Mouse (Mus musculus) heart, adult 2 months (tissue): ENCODE data around the gene Tshr. TPM values are rescaled to one million over a fixed set of nuclear protein-coding genes. Genes with fewer than 3 reads are reported as not detected.
A peak's percentile ranks its signal among the peaks of the same experiment; 100 is the strongest.
"Not testable (repeated sequence)": the region's sequence is repeated elsewhere in the genome, so short reads cannot be mapped to it uniquely, and the experiment has no call there.

Source experiments
- DNase-seq, 2 experiments: peaks; one replicate each; pipeline ENCODE4 v3.0.0; 2021
- H3K27ac ChIP-seq: fragments of 200-600 bp; 2 replicates; pipeline ENCODE4 v1.8.1; 2022
- H3K27me3 ChIP-seq: fragments of 200-500 bp; 2 replicates; pipeline ENCODE4 v1.6.1; 2012; ENCODE audit warnings: mild to moderate bottlenecking, low read length, inconsistent platforms, mixed read lengths; ENCODE audit not compliant: control insufficient read depth, insufficient read depth
- H3K36me3 ChIP-seq: fragments of 200-500 bp; 2 replicates; pipeline ENCODE4 v1.6.1; 2012; ENCODE audit warnings: low read length, inconsistent platforms; ENCODE audit not compliant: control insufficient read depth, insufficient read depth
- H3K4me1 ChIP-seq: fragments of 200-500 bp; 2 replicates; pipeline ENCODE4 v1.6.1; 2011; ENCODE audit warnings: low read length; ENCODE audit not compliant: control insufficient read depth, insufficient read depth
- H3K4me3 ChIP-seq: fragments of 200-600 bp; 2 replicates; pipeline ENCODE4 v1.8.1; 2022
- H3K79me2 ChIP-seq: fragments of 200-500 bp; replicated peaks from 2 replicates; pipeline ENCODE4 v1.6.1; 2012; ENCODE audit warnings: mild to moderate bottlenecking, inconsistent platforms, low read length, moderate library complexity, mixed read lengths; ENCODE audit not compliant: control insufficient read depth, insufficient read depth
- H3K9ac ChIP-seq: fragments of 200-500 bp; 2 replicates; pipeline ENCODE4 v1.6.1; 2012; ENCODE audit warnings: low read depth, mild to moderate bottlenecking, control low read depth, inconsistent platforms, low read length, mixed read lengths
- CTCF ChIP-seq: fragments of 200-600 bp; IDR thresholded peaks from 2 replicates; pipeline ENCODE4 v1.8.1; 2022; ENCODE audit warnings: antibody characterized with exemption, mild to moderate bottlenecking, moderate library complexity
- EP300 ChIP-seq: fragments of 200-500 bp; IDR thresholded peaks from 2 replicates; pipeline ENCODE4 v1.6.1; 2011; ENCODE audit warnings: low read depth, low read length, control low read depth; ENCODE audit not compliant: insufficient read depth
- POLR2A ChIP-seq: fragments of 200-500 bp; IDR thresholded peaks from 2 replicates; pipeline ENCODE4 v1.6.1; 2011; ENCODE audit warnings: mild to moderate bottlenecking, low read depth, low read length, control low read depth; ENCODE audit not compliant: insufficient read depth
- WGBS: fragments of 180-500 bp; shearing (Covaris S2); methylation state at CpG from one replicate; pipeline ENCODE4 v1.1.7; 2018; 5-methylcytosine and 5-hydroxymethylcytosine counted together
- intact Hi-C: fragments of 180-260 bp; cut with DNase I; formaldehyde crosslinking; loops from one replicate; pipeline ENCODE4 v1.15.1; 2025
- polyA plus RNA-seq: library from polyadenylated mRNA; depleted of rRNA; stranded (reverse); fragments of >200 nt; gene quantifications from 2 replicates; pipeline ENCODE4 v1.2.3, GENCODE M21; 2012
- total RNA-seq, 2 experiments: library from RNA; stranded (reverse); gene quantifications; 2 replicates each; pipeline ENCODE4 v1.2.3; 2021

Gene Tshr
- total and polyA plus RNA-seq, 3 experiments: 0.16 to 0.45 (median 0.41) TPM

DNA sequence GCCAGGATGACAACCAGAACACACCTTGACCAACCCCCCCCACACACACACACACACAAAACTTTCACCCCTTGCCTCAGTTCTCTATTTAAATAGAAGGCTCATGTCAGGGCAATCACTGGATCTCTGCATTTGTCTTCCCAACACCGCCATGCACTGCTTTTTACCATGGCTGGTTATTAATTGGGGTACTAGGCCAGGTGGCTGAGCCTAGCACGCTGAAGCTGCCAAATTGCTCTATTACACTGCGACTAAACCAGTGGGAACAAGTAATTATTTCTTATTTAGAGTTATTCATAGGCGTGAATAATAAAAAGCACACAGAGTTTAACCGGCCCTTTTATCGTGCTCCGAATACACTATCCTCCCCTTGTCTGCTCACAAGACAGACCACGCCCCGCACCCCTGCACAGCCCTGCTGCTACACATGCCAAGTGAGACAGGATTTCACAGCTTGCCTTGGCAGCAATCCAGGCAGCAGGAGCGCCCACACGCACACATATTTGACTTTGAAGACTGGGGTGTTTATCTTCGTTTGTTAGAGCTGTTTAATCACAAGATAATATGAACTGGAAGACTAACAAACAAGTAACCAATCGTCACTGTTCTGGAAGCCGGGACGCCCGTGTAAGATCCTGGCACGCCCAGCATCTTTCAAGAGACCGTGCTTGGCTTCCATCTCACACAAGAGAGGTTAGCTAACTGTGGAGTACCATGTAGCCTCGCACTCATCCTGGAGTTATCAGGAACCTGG lies 167.6 kb downstream of the Tshr start:
- no peaks in the 10 kb centered on the region for H3K36me3 ChIP-seq
- H3K79me2 ChIP-seq: no peaks in the 10 kb centered on the region
- no peak overlapping the region for H3K4me3 ChIP-seq
- H3K27me3 ChIP-seq: no peaks in the 10 kb centered on the region
- no peak overlapping the region for H3K9ac ChIP-seq
- no peaks in the 10 kb centered on the region for H3K4me1 ChIP-seq
- no peak overlapping the region for H3K27ac ChIP-seq
- TF ChIP-seq EP300: no peak
- DNase-seq: peak; percentile 47 to 72
- 18% methylated on average over 19 of the region's 19 CpGs for WGBS
- intact Hi-C loops: no loop called here

DNA sequence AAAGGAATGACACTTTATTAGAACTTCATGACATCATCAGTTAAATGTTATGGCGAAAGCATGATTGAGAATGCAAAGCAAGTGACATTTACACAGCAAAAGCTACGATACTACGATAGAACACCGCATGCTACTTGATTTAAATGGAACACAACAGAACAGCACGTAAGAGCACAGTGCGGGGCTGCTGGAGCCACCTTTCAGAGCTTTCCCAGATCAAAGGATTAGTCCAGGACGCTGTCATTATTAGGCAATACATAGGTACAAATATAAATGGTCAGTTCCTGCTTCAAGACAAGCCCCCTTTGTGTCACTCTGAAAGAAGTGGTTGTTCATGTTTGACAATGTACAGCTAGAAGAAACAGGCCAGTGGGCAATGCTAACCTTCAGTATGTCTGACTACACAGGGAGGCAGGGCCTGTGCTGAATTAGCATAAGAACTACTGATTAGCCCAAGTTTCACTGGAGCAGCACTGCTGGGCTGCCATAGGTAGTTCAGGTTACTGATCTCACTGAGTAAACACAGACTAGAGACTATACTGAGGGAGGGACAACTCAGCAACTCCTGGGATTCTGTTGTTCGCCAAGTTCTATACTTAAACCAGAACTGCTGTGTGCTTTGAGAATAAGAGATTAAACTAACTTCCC lies 173.1 kb downstream of the Tshr start:
- 93% methylated on average over 8 of the region's 8 CpGs for WGBS
- H3K27me3 ChIP-seq, H3K79me2 ChIP-seq, DNase-seq, H3K27ac ChIP-seq, intact Hi-C loops, H3K36me3 ChIP-seq, H3K4me1 ChIP-seq, H3K9ac ChIP-seq, H3K4me3 ChIP-seq: not testable (repeated sequence)

DNA sequence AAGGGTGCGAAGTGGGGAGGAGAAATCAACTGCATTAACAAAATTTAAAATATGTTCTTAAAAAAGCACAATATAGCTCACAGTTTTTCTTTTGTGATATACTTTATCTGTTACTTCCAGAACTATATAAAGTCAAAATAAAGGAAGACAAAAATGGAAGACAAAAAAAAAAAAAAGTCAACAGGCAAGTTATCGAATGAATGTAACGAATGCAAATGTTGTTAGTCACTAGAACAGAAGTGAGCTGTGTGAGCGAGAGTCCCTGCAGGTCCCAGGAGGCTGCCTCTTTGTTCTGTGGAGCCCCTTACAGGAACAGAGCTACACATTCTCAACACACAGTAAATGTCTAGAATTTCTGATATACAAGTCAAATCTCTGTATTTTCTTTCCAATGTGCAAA lies 173.8 kb downstream of the Tshr start:
- H3K4me1 ChIP-seq, H3K4me3 ChIP-seq, H3K27me3 ChIP-seq, H3K27ac ChIP-seq, H3K36me3 ChIP-seq, intact Hi-C loops, H3K9ac ChIP-seq, H3K79me2 ChIP-seq, DNase-seq: not testable (repeated sequence)
- WGBS: 86% methylated on average over 4 of the region's 4 CpGs

DNA sequence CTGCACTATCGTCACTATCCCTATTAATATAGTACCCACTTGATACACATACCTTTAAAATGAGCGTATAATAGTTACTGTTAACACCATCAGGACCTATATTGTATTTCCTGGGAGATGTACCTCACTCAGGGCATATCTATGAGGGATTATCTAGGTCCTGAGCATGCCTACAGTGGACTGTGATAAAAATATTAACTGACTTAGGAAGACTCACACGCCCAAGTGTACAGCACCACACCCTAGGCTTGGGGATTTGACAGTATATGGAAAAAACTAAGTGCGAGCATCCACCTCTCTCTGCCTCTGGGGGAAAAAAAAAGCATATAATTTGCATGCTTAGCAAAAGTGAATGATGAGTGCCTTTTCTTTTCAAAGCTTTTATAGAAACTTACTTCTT lies 182.8 kb downstream of the Tshr start:
- H3K27ac ChIP-seq: no peak overlapping the region
- H3K9ac ChIP-seq: no peak overlapping the region
- no peak overlapping the region for H3K4me3 ChIP-seq
- DNase-seq: no peak
- H3K36me3 ChIP-seq: peaks cover 4% of the 10 kb centered on the region; the same call in 1 of the 2 replicates
- H3K27me3 ChIP-seq: no peaks in the 10 kb centered on the region
- no peaks in the 10 kb centered on the region for H3K79me2 ChIP-seq
- TF ChIP-seq POLR2A (no peak), EP300 (no peak), CTCF (no peak)
- intact Hi-C loops: no loop called here
- WGBS: 86% methylated on average over 4 of the region's 4 CpGs
- H3K4me1 ChIP-seq: no peaks in the 10 kb centered on the region

DNA sequence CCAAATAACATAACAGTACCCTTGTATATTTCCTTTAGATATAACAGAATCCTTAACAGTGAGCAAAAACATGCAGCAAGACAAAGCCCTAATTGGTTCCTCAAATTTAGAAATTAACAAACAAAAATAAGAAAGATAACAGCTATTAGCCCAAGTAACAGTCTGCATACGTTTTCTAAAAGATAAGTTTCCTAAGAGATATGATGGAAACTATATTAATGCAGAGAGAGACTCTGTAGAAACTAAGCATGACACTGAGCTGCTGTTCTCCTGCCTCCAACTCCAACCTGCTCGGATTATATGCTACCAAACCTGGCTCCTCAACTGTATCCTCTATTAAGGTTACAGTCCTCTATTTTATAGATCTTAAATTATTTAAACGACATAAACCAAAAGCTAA lies 184.9 kb downstream of the Tshr start:
- DNase-seq: no peak
- Histone ChIP-seq H3K9ac (no peak overlapping the region), H3K36me3 (no peaks in the 10 kb centered on the region; the same call in 1 of the 2 replicates), H3K27ac (no peak overlapping the region), H3K79me2 (no peaks in the 10 kb centered on the region), H3K27me3 (no peaks in the 10 kb centered on the region), H3K4me3 (no peak overlapping the region), H3K4me1 (no peaks in the 10 kb centered on the region)
- TF ChIP-seq POLR2A: no peak
- no peak for TF ChIP-seq EP300
- no peak for TF ChIP-seq CTCF
- 72% methylated on average over 3 of the region's 3 CpGs for WGBS
- intact Hi-C loops: no loop called here

DNA sequence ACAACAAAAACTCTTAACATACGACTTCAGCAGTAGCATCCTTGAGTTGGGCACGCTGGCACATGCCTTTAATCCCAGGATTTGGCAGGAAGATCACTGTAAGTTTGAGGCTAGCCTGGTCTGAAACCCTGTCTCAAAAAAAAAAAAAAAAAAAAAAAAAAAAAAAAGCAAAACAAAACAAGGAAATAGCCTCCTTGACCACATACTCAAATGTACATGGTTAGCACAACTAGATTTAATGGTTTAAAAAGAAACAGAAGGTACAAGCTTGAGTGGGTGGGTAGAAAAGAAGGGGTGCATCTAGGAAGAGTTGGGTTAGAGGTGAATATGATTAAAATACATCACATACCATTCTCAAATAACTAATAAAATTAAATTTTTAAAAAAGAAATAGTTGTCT lies 187.3 kb downstream of the Tshr start:
- H3K4me1 ChIP-seq: no peaks in the 10 kb centered on the region
- no peaks in the 10 kb centered on the region for H3K27me3 ChIP-seq
- no peak for DNase-seq
- TF ChIP-seq POLR2A: no peak
- no peak for TF ChIP-seq CTCF
- no peak for TF ChIP-seq EP300
- no peak overlapping the region for H3K4me3 ChIP-seq
- H3K9ac ChIP-seq: no peak overlapping the region
- H3K36me3 ChIP-seq: no peaks in the 10 kb centered on the region; the same call in 1 of the 2 replicates
- no peak overlapping the region for H3K27ac ChIP-seq
- WGBS: 88% methylated on average over 2 of the region's 2 CpGs
- H3K79me2 ChIP-seq: no peaks in the 10 kb centered on the region
- intact Hi-C loops: no loop called here
